Mouse (Mus musculus) heart, embryonic 15.5 days (tissue): ENCODE data around the gene Phtf2. TPM values are rescaled to one million over a fixed set of nuclear protein-coding genes. Genes with fewer than 3 reads are reported as not detected.
"Not testable (repeated sequence)": the region's sequence is repeated elsewhere in the genome, so short reads cannot be mapped to it uniquely, and the experiment has no call there.

Experiments used
- ATAC-seq: fragments of 200-750 bp; cut with Nextera tagmentation; replicated peaks from 2 replicates; pipeline ENCODE4 v1.8.0; 2017; ENCODE audit warnings: low read depth, moderate TSS enrichment; ENCODE audit not compliant: insufficient number of reproducible peaks, insufficient read depth, low FRiP score
- H3K27ac ChIP-seq: fragments of 300-500 bp; sonication (generic); 2 replicates; pipeline ENCODE4 v1.5.1; 2015; ENCODE audit warnings: mild to moderate bottlenecking, inconsistent platforms
- H3K27me3 ChIP-seq: fragments of 300-500 bp; sonication (generic); 2 replicates; pipeline ENCODE4 v1.6.1; 2015; ENCODE audit warnings: inconsistent platforms
- H3K36me3 ChIP-seq: fragments of 300-500 bp; sonication (generic); 2 replicates; pipeline ENCODE4 v1.6.1; 2015; ENCODE audit warnings: mild to moderate bottlenecking, inconsistent platforms
- H3K4me1 ChIP-seq: fragments of 300-500 bp; sonication (generic); replicated peaks from 2 replicates; pipeline ENCODE4 v1.6.1; 2015; ENCODE audit warnings: inconsistent platforms
- H3K4me2 ChIP-seq: fragments of 300-500 bp; sonication (generic); 2 replicates; pipeline ENCODE4 v1.6.1; 2015; ENCODE audit warnings: inconsistent platforms, mild to moderate bottlenecking, moderate library complexity
- H3K4me3 ChIP-seq: fragments of 300-500 bp; sonication (generic); 2 replicates; pipeline ENCODE4 v1.5.1; 2015; ENCODE audit warnings: mild to moderate bottlenecking, inconsistent platforms
- H3K9ac ChIP-seq: fragments of 300-500 bp; sonication (generic); 2 replicates; pipeline ENCODE4 v1.6.1; 2015; ENCODE audit warnings: mild to moderate bottlenecking, inconsistent platforms
- H3K9me3 ChIP-seq: fragments of 300-500 bp; sonication (generic); replicated peaks from 2 replicates; pipeline ENCODE4 v1.6.1; 2016; ENCODE audit warnings: inconsistent platforms
- WGBS: fragments of 180-500 bp; shearing (Covaris S2); methylation state at CpG from one replicate; pipeline ENCODE4 v1.1.7; 2015; ENCODE audit warnings: mixed read lengths; 5-methylcytosine and 5-hydroxymethylcytosine counted together
- polyA plus RNA-seq: library from polyadenylated mRNA; unstranded; fragments of >200 nt; fragmentation: Nextera tagmentation; extraction: Ambion mirVana; gene quantifications from 2 replicates; pipeline ENCODE4 v1.2.1, GENCODE M21; 2015

Phtf2 gene
- polyA plus RNA-seq, 1 experiment from 2014 or later, result 32.9 TPM

DNA sequence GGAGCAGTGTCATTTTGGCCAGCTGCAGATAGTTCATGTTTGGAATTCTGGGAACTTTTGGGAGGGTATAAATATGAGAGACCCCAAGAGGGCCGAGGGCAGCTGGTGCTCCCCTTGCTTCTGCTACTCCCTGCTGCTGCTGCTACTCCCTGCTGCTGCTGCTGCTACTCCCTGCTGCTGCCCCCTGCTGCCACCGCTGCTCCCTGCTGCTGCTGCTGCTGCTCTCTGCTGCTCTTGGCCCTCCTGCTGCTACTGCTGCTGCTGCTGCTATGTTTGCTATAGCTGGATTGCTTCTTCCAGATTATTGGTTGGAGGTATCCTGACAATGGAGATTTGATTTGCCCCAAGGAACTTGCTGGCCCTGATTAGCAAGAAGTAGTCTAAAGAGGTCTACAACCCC lies 143.1 kb downstream of the Phtf2 start:
- Histone ChIP-seq H3K27me3 (no peaks in the 10 kb centered on the region), H3K27ac (no peak overlapping the region), H3K4me1 (no peaks in the 10 kb centered on the region), H3K9me3 (no peaks in the 10 kb centered on the region), H3K9ac (no peak overlapping the region), H3K36me3 (no peaks in the 10 kb centered on the region), H3K4me3 (no peak overlapping the region), H3K4me2 (no peak overlapping the region)
- WGBS, result 39% methylated on average over 2 of the region's 2 CpGs
- no peak for ATAC-seq

DNA sequence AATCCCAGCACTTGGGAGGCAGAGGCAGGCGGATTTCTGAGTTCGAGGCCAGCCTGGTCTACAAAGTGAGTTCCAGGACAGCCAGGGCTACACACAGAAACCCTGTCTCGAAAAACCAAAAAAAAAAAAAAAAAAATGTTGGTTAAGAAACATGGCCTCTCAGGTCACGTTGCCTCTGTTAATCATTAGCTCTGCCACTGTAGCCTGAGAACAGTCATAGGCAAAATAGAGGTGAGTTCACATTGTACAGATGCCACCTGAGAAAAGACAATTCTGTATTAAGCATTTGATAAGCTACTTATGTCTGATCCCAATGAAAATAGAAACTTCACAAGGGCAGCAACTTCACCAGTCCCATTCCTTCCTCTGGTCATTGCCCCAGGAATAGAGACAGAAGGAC lies 158.7 kb downstream of the Phtf2 start:
- H3K27me3 ChIP-seq, H3K9me3 ChIP-seq, H3K36me3 ChIP-seq, H3K9ac ChIP-seq, H3K4me3 ChIP-seq, H3K27ac ChIP-seq, ATAC-seq, H3K4me1 ChIP-seq, H3K4me2 ChIP-seq: not testable (repeated sequence)
- WGBS, result 86% methylated on average over 4 of the region's 4 CpGs

- H3K27me3 ChIP-seq, result no peaks in the 10 kb centered on the region
- no peak overlapping the region for H3K27ac ChIP-seq
- no peaks in the 10 kb centered on the region for H3K36me3 ChIP-seq
- no peak overlapping the region for H3K4me2 ChIP-seq
- WGBS, result 66% methylated on average over 4 of the region's 4 CpGs
- peaks cover 3% of the 10 kb centered on the region; the same call in 1 of the 2 replicates for H3K4me1 ChIP-seq
- no peak for ATAC-seq
- H3K9ac ChIP-seq, result no peak overlapping the region
- H3K9me3 ChIP-seq, result no peaks in the 10 kb centered on the region
- H3K4me3 ChIP-seq, result no peak overlapping the region
These were observed 161.6 kb downstream of the Phtf2 start for GRCm38 (mm10) chr5:20720201-20720900.

GRCm38 (mm10) chr5:20715980-20716379 lies 165.9 kb downstream of the Phtf2 start:
- not testable (repeated sequence) for H3K4me2 ChIP-seq, H3K4me3 ChIP-seq, H3K9me3 ChIP-seq, ATAC-seq, H3K36me3 ChIP-seq, H3K9ac ChIP-seq, H3K27me3 ChIP-seq, H3K4me1 ChIP-seq, H3K27ac ChIP-seq
- WGBS, result 89% methylated on average over 6 of the region's 6 CpGs

- H3K9me3 ChIP-seq, H3K4me3 ChIP-seq, H3K27me3 ChIP-seq, H3K4me2 ChIP-seq, H3K27ac ChIP-seq, H3K9ac ChIP-seq, ATAC-seq, H3K4me1 ChIP-seq, H3K36me3 ChIP-seq: not testable (repeated sequence)
- WGBS, result 79% methylated on average over 1 of the region's 1 CpGs
These were observed 167.3 kb downstream of the Phtf2 start for GRCm38 (mm10) chr5:20714619-20715018.

DNA sequence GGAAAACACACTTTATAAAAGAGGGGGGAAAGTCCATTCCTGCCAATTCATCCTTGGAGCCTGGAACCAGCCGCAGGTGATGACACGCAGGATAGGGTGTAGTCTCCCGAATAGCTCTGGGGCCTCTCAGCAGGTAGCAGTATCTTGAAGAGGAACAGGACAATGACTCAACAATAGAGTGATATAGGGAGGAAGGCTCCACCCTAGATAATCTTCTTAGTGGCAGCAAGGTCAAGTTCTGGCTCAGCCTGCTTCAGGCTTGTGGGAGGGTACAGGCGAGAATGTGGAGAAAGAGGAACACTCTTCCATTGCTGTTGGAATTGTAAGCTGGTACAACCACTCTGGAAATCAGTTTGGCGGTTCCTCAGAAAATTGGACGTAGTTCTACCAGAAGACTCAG lies 171.1 kb downstream of the Phtf2 start:
- not testable (repeated sequence) for H3K27me3 ChIP-seq, H3K36me3 ChIP-seq, H3K4me2 ChIP-seq, H3K4me1 ChIP-seq, H3K4me3 ChIP-seq, H3K9me3 ChIP-seq, ATAC-seq, H3K9ac ChIP-seq, H3K27ac ChIP-seq
- WGBS, result 78% methylated on average over 6 of the region's 6 CpGs

Other genes with a start within 250 kb of the Phtf2 start
- 45.3 and 47.6 TPM in 2 replicates for gene Tmem60, start 67 bp upstream of the Phtf2 start, polyA plus RNA-seq
- 5.6 and 6.4 TPM in 2 replicates for gene Rsbn1l, start 74.3 kb upstream of the Phtf2 start, polyA plus RNA-seq
- 15.3 and 16.0 TPM in 2 replicates for gene Ptpn12, start 173.8 kb upstream of the Phtf2 start, polyA plus RNA-seq